Mouse (Mus musculus): ENCODE measurements around the gene Efhc1.

DNA sequence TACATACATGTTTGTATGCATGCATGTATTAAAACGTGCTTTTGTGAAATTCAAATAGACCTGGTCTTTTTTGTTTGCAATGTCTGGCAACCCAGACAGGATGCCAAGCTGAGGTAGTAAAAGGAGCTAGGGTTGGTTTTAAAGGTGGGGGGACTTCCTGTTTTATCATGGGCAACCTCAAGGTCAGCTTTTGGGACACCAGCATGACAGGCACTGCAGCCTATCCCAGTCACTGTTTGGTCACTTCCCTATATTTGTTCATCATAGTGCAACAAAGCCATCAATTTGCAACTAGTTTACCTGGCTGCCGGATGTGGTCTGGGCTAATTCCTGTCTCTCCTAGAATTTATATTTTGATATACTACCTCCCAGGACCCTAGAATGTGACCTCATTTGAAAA is 80.2 kb downstream of the Efhc1 start:
- TF ChIP-seq CTCF (IDR thresholded peaks at IDR 0.05; ENCODE audit: extremely low read depth, insufficient read depth, low read length) (no peak), POLR2A (IDR thresholded peaks at IDR 0.05; ENCODE audit: extremely low read depth, insufficient read depth, low read length) (no peak)

All from cortical plate, adult 2 months (tissue).